7 mouse cellular contexts compared by ENCODE assay signal in genomic region chr14:101839771-101840731, GRCm38 (mm10).
DNase-seq lines count a peak whose midpoint lies in the region; ATAC-seq and TF ChIP-seq lines count a peak whose summit lies in the region.

No protein-coding gene starts in this region.

- intact Hi-C loops in left cerebral cortex, postnatal 10 days (cut with DNase I): loop anchor here (5.0 kb wide), 1 partner anchor 58 kb away; no protein-coding TSS in a partner anchor

- no peak for TF ChIP-seq CTCF in Patski (IDR thresholded peaks at IDR 0.05)

- H3ac ChIP-seq in myocyte (ENCODE audit: control insufficient read depth, insufficient read length): no peak overlapping the region

- ATAC-seq in Patski: peak; percentile 42

- H3K36me3 ChIP-seq in myocyte (ENCODE audit: control insufficient read depth, insufficient read depth): no peaks in the 10 kb centered on the region

- POLR2A ChIA-PET in Patski (lab: Charles Lee): interaction anchor here (0.6 kb wide), 1 partner anchor 8 kb away, joined by 3 read pairs; no protein-coding TSS in a partner anchor

- peak overlapping the region; percentile 30 for H3K4me3 ChIP-seq in myocyte

- peaks cover 32% of the 10 kb centered on the region for H3K79me2 ChIP-seq in myocyte (ENCODE audit: control insufficient read depth, insufficient read depth)

- CTCF ChIA-PET in Patski (lab: Charles Lee): interaction anchor here (0.7 to 1.8 kb wide), 7 partner anchors 13 to 90 kb away, joined by 3 to 8 read pairs (median 3); no protein-coding TSS in a partner anchor

- no peak for DNase-seq in Patski (ENCODE audit: low read depth, low spot score)
- peak; percentile 40 to 56 for DNase-seq in frontal cortex, postnatal 10 days (ENCODE audit: low spot score in 2 of 2)
- DNase-seq in kidney, adult 11 months: peak; percentile 72
- DNase-seq in left cerebral cortex, postnatal 10 days (ENCODE audit: extremely low spot score in 1 of 2, low spot score in 2 of 2): peak; percentile 32 to 44
- DNase-seq in testis, postnatal 14 days (ENCODE audit: low spot score): no peak
- DNase-seq in adrenal gland, postnatal 25 days: no peak

- peak overlapping the region; percentile 57 for H3K4me2 ChIP-seq in myocyte (ENCODE audit: low read depth)

- in situ Hi-C loops in Patski (cut with MboI; ENCODE audit: low pct_unique_long_range_greater_than_20kb): no loop called here

- H3K27me3 ChIP-seq in Patski (no peaks in the 10 kb centered on the region), myocyte (ENCODE audit: control insufficient read depth, insufficient read depth, insufficient read length) (no peaks in the 10 kb centered on the region)

- peak; percentile 29 for TF ChIP-seq POLR2A in myocyte (IDR thresholded peaks at IDR 0.05; ENCODE audit: insufficient read length, low read depth)

TF ChIP-seq in myocyte, 11 proteins besides CTCF, POLR2A, EP300 and RAD21:
- TF ChIP-seq TCF3 (IDR thresholded peaks at IDR 0.05; ENCODE audit: insufficient read length, low read depth): peak; percentile 19
- peak; percentile 7 to 85 (median 54) for TF ChIP-seq MYOD1 (IDR thresholded peaks at IDR 0.05; ENCODE audit: control insufficient read depth in 1 of 3, insufficient read length in 2 of 3, low read depth in 2 of 3)
- TF ChIP-seq MYOG (IDR thresholded peaks at IDR 0.05; ENCODE audit: control insufficient read depth in 1 of 3, insufficient read depth in 1 of 3, insufficient read length in 2 of 3, low read depth in 2 of 3): peak in 2 of 3 experiments; percentile 64 to 69
- TF ChIP-seq POLR2AphosphoS2 (IDR thresholded peaks at IDR 0.05; ENCODE audit: insufficient read length, low read depth): peak; percentile 21
- no peak for TF ChIP-seq REST (IDR thresholded peaks at IDR 0.05; ENCODE audit: insufficient read depth, insufficient read length)
- TF ChIP-seq TCF12 (IDR thresholded peaks at IDR 0.05; ENCODE audit: insufficient read depth, poor library complexity, severe bottlenecking): no peak

Comparison
In these comparisons a context has a peak if more than half of its experiments do, and no peak if none do; other contexts are left out.
1. DNase-seq: peak in frontal cortex, postnatal 10 days (2 of 2), kidney, adult 11 months (single experiment) and left cerebral cortex, postnatal 10 days (2 of 2); none in Patski (single experiment), testis, postnatal 14 days (single experiment) and adrenal gland, postnatal 25 days (single experiment).